Mouse (Mus musculus) small intestine, adult 2 months (tissue): Measurements from ENCODE around the gene Gab3. TPM values are rescaled to one million over a fixed set of nuclear protein-coding genes. Genes with fewer than 3 reads are reported as not detected.

Source experiments
- H3K27ac ChIP-seq: fragments of 200-500 bp; 2 replicates; pipeline ENCODE4 v1.5.1; 2012; ENCODE audit warnings: low read depth, low read length, control low read depth, inconsistent platforms; ENCODE audit not compliant: insufficient read depth
- H3K27me3 ChIP-seq: fragments of 200-500 bp; 2 replicates; pipeline ENCODE4 v1.6.1; 2012; ENCODE audit warnings: mild to moderate bottlenecking, moderate library complexity, low read length, inconsistent platforms; ENCODE audit not compliant: control insufficient read depth, insufficient read depth
- H3K36me3 ChIP-seq: fragments of 200-500 bp; 2 replicates; pipeline ENCODE4 v1.6.1; 2012; ENCODE audit warnings: mild to moderate bottlenecking, low read length, control low read depth, inconsistent platforms; ENCODE audit not compliant: control insufficient read depth, insufficient read depth
- H3K4me1 ChIP-seq: fragments of 200-500 bp; 2 replicates; pipeline ENCODE4 v1.6.1; 2012; ENCODE audit warnings: low read length, inconsistent platforms, mixed read lengths; ENCODE audit not compliant: control insufficient read depth, insufficient read depth, insufficient read length
- H3K4me3 ChIP-seq: fragments of 200-500 bp; 2 replicates; pipeline ENCODE4 v1.5.1; 2012; ENCODE audit warnings: low read depth, mild to moderate bottlenecking, control low read depth, inconsistent platforms, low read length, moderate library complexity
- CTCF ChIP-seq: fragments of 200-500 bp; IDR thresholded peaks from 2 replicates; pipeline ENCODE4 v1.5.1; 2012; ENCODE audit warnings: low read depth, mild to moderate bottlenecking, control low read depth, inconsistent platforms, low read length, moderate library complexity, mixed read lengths; ENCODE audit not compliant: insufficient replicate concordance, insufficient read length; ENCODE audit errors: extremely low read depth
- POLR2A ChIP-seq: fragments of 200-500 bp; IDR thresholded peaks from 2 replicates; pipeline ENCODE4 v1.6.1; 2012; ENCODE audit warnings: low read depth, mild to moderate bottlenecking, control low read depth, inconsistent platforms, low read length, moderate library complexity
- WGBS: fragments of 180-500 bp; shearing (Covaris S2); methylation state at CpG from one replicate; pipeline ENCODE4 v1.1.7; 2018; 5-methylcytosine and 5-hydroxymethylcytosine counted together
- polyA plus RNA-seq: library from polyadenylated mRNA; depleted of rRNA; stranded (reverse); fragments of >200 nt; gene quantifications from 2 replicates; pipeline ENCODE4 v1.2.3, GENCODE M21; 2012; rRNA removed

Gab3 gene
- polyA plus RNA-seq, result 0.17 and 0.39 TPM in 2 replicates

GRCm38 (mm10) chrX:75084774-75085508 is at the start of gene Gab3:
Gab3 (minus strand) TSS chrX:75085458.
- Histone ChIP-seq H3K4me1 (no peaks in the 10 kb centered on the region), H3K4me3 (peak within 1 kb of the TSS; percentile 69), H3K27me3 (no peaks in the 10 kb centered on the region), H3K27ac (peak within 1 kb of the TSS; percentile 29), H3K36me3 (no peaks in the 10 kb centered on the region)
- WGBS, result 17% methylated on average over 12 of the region's 17 CpGs
- TF ChIP-seq POLR2A (no peak), CTCF (no peak)

- Histone ChIP-seq H3K27me3 (no peaks in the 10 kb centered on the region), H3K36me3 (no peaks in the 10 kb centered on the region), H3K27ac (peak within 1 kb of the TSS; percentile 94), H3K4me1 (no peaks in the 10 kb centered on the region), H3K4me3 (peak within 1 kb of the TSS; percentile 93)
- WGBS, result 12% methylated on average over 36 of the region's 36 CpGs
- no peak for TF ChIP-seq CTCF
- peak; percentile 81 for TF ChIP-seq POLR2A
Measured at GRCm38 (mm10) chrX:75130467-75131160, 45.4 kb upstream of the Gab3 start, which contains the start of gene Mpp1. Mpp1 (minus strand) TSS chrX:75131016.

DNA sequence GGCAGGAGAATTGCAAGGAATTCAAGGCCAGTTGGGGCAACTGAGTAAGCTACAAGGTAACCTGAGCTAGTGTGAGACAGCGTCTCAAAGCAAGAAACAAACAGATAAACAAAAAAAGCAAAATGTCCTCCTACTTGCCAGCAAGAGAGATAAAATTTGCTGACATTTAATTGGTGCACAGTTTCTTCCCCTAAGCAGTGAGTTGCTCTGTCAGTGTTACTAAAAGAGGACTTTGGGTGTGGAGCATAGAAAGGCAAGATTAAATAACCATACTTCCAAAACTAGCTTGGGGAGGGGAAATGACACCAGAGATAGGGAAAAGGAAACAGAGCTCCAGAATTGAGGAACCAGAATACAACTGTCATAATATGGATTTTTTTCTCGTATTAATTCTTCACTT is 44.2 kb upstream of the Gab3 start:
- peaks cover 3% of the 10 kb centered on the region for H3K36me3 ChIP-seq
- H3K4me1 ChIP-seq, result no peaks in the 10 kb centered on the region
- no peak overlapping the region for H3K4me3 ChIP-seq
- TF ChIP-seq CTCF, result no peak
- no peak for TF ChIP-seq POLR2A
- 46% methylated on average over 2 of the region's 2 CpGs for WGBS
- H3K27me3 ChIP-seq, result no peaks in the 10 kb centered on the region
- H3K27ac ChIP-seq, result peak overlapping the region; percentile 90

DNA sequence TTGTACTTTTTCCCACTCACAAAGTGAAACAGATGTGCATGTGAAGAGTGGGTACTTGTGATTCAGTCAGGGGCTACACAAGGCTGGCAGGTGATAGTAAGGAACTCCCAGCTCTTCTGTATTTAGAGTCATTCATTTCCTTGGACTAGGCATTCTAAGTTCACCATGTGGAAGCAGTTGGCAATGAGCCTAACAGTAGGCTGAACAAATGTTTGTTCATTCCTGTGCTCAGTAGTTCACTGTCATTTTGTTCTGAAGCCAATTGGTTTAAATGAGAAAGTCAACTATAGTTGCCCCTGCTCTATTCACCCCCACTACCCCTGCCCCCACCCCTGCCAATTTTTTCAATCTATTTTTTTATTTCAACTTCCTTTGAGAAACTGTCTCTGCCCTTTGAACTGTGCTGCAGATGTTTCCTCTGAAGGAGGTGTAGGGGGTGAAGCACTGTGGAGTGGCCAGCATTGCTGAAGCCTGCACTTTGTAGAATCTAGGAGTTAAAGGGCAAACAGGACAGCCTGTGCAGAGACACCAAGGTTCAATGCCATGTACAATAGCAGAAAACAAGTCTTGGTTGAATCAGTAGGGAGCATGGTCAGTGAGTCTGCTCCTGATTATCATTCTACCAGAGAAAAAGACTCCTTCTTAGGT is 43.2 kb upstream of the Gab3 start:
- Histone ChIP-seq H3K27me3 (no peaks in the 10 kb centered on the region), H3K36me3 (peaks cover 7% of the 10 kb centered on the region), H3K4me3 (no peak overlapping the region), H3K27ac (peak overlapping the region; percentile 89), H3K4me1 (no peaks in the 10 kb centered on the region)
- TF ChIP-seq CTCF, result no peak
- no peak for TF ChIP-seq POLR2A

DNA sequence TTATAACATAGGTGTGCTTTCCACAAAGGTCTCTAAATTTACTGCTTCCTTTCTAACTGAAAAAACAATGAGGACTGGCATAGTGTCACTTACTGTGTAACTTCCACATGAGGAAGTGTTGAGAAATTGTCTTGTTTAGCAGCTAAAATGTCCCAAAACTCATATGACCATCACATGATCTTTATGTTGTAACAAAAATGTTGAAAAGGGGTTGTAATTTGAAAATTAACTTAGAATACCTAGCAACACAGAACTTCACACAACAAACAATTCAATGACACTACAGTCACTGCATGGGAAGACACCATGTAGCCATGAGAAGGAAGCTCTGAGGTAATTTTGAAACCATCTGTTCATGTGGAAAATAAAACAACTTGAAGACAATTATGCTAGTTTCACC is 41.6 kb upstream of the Gab3 start:
- Histone ChIP-seq H3K36me3 (peaks cover 13% of the 10 kb centered on the region), H3K4me1 (no peaks in the 10 kb centered on the region), H3K4me3 (no peak overlapping the region), H3K27ac (no peak overlapping the region), H3K27me3 (no peaks in the 10 kb centered on the region)
- TF ChIP-seq CTCF, result no peak
- no peak for TF ChIP-seq POLR2A

DNA sequence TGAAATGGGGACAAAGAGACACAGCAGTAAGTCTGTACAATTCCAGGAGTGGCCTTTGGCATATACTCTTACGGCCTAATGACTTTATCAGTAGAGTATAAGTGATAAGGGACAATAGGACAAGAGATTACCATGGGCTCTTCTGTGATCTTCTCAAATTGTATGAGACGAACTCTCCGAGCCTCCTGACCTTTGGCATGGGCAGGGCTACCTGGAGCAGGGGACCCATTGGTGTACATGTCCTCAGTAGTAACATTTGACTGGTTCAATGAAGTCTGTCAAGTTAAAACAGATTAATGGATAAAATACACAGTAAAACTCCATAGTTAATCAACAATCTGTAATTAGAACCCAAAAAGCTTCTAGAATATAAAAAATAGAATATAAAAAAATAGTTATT is 40.3 kb upstream of the Gab3 start:
- no peak overlapping the region for H3K4me3 ChIP-seq
- no peaks in the 10 kb centered on the region for H3K4me1 ChIP-seq
- 35% methylated on average over 3 of the region's 3 CpGs for WGBS

GRCm38 (mm10) chrX:75115550-75115949 is 30.3 kb upstream of the Gab3 start:
- H3K27me3 ChIP-seq, result no peaks in the 10 kb centered on the region
- H3K36me3 ChIP-seq, result peaks cover 25% of the 10 kb centered on the region
- H3K4me1 ChIP-seq, result no peaks in the 10 kb centered on the region
- H3K27ac ChIP-seq, result no peak overlapping the region
- H3K4me3 ChIP-seq, result no peak overlapping the region
- TF ChIP-seq POLR2A, result no peak
- TF ChIP-seq CTCF, result no peak

More for the DNA sequence above, 40.3 kb upstream of the Gab3 start:
- Histone ChIP-seq H3K27me3 (no peaks in the 10 kb centered on the region), H3K27ac (peak overlapping the region; percentile 70), H3K36me3 (peaks cover 14% of the 10 kb centered on the region)
- TF ChIP-seq POLR2A (no peak), CTCF (no peak)
